Mouse (Mus musculus): Measurements from ENCODE around the gene A930018P22Rik. TPM values are rescaled to one million over a fixed set of nuclear protein-coding genes. Genes with fewer than 3 reads are reported as not detected.

The A930018P22Rik gene
- polyA plus RNA-seq, 1 experiment from 2014 or later = not detected

DNA sequence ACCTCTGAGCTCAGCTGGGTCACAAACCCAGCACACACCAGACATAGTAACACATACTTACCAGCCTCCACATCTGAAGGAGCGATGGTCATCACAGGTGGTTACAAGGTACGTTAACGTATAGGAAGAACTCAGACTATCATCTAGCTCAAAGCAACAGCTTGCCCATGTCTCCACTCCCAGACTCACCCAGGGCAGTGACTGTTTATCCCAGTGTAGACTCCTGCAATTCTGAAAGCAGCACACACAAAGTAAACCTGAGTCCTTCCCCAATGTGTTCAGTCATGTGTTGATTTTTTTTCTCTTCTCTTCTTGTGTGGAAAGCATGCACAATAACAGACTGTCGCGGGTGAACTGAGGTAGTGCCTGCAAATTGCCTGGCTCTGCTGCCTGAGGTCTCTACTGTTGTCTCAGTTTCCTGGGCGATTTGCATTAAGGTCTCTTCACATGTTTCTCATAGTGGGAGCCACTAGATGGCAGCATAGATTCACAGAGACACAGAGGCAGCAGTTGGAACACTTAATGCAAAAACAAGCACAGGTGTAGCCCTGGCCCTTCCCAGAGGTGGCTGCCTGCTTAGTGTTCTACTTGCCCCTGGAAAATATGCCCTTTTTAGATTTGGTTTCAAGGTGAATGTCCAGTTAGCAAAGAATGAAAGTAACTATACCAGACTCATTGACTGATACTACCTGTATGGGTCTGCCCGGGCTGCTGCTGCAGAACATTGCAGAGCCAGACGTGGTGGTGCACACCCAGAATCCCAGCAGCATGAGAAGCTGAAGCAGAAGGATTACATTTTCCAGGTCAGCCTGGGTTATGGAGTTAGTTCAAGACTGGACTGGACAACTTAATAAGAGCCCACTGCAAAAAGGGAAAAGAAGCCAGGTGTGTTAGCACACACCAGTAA, 11.8 kb downstream of the A930018P22Rik start:
- Histone ChIP-seq H3K9ac (ENCODE audit: low read length) (no peak overlapping the region), H3K4me2 (ENCODE audit: low read length) (no peak overlapping the region), H3K27ac (ENCODE audit: low read depth) (no peak overlapping the region), H3K9me3 (ENCODE audit: control insufficient read depth, low read length) (no peaks in the 10 kb centered on the region), H3K27me3 (replicated peaks; ENCODE audit: control insufficient read depth, insufficient read depth, low read length) (no peaks in the 10 kb centered on the region), H3K36me3 (ENCODE audit: control insufficient read depth, insufficient read depth, low read length) (no peaks in the 10 kb centered on the region), H3K4me3 (ENCODE audit: low read depth, low read length) (no peak overlapping the region), H3K4me1 (replicated peaks; ENCODE audit: control insufficient read depth, insufficient read depth, low read length) (0 out of 2 replicates have a peak, but pooled peaks cover 2% of the 10 kb centered on the region)
- 46% methylated on average over 8 of the region's 8 CpGs for WGBS
- DNase-seq (ENCODE audit: low spot score) (peak; percentile 76), ATAC-seq (replicated peaks; ENCODE audit: low FRiP score, low TSS enrichment, low read depth) (peak; percentile 33)

DNA sequence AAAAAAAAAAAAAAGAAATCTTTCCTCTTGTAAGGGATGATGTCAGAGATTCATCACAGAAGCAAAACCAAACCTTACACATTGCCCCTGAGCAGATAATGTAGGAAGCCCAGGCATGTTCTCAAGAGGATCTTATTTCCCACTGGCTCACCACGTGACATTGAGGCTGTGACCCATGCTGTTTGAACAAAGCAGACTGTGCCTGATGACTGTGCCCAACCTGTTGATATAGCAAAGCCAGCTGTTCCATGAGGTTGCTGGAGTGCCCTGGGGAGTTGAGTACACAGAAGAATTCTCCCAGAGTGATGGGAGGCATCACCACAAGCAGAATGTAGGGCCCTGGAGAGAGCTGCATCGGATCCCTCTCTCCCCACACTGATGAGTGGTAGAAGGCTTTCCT, 13.4 kb downstream of the A930018P22Rik start:
- Histone ChIP-seq H3K4me2 (ENCODE audit: low read length) (no peak overlapping the region), H3K4me1 (replicated peaks; ENCODE audit: control insufficient read depth, insufficient read depth, low read length) (0 out of 2 replicates have a peak, but pooled peaks cover 2% of the 10 kb centered on the region), H3K4me3 (ENCODE audit: low read depth, low read length) (no peak overlapping the region), H3K27ac (ENCODE audit: low read depth) (no peak overlapping the region), H3K27me3 (replicated peaks; ENCODE audit: control insufficient read depth, insufficient read depth, low read length) (no peaks in the 10 kb centered on the region), H3K36me3 (ENCODE audit: control insufficient read depth, insufficient read depth, low read length) (no peaks in the 10 kb centered on the region), H3K9me3 (ENCODE audit: control insufficient read depth, low read length) (no peaks in the 10 kb centered on the region), H3K9ac (ENCODE audit: low read length) (no peak overlapping the region)
- 71% methylated on average over 2 of the region's 2 CpGs for whole genome bisulfite sequencing
- ATAC-seq (replicated peaks; ENCODE audit: low FRiP score, low TSS enrichment, low read depth) (no peak), DNase-seq (ENCODE audit: low spot score) (no peak)

DNA sequence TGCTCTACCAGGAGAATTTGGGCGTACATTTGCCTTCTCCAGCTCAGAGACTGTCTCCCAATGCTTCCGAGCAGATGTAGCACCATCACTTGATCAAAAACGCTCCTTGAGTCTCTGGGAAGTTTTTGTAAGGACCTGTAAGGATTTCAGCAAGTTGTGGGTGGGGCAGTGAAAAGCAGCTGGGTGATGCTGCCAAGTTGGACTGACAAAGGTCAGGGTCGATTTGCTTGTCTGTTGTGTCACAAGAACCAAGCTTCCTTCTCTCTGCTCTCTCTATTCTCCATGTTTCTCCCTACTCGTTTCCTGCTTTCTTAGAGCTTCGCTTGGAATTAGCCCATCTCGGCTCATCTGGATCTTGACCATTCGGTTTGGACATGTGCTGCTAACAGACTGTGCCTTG, 19.6 kb downstream of the A930018P22Rik start:
- H3K4me1 ChIP-seq (replicated peaks; ENCODE audit: control insufficient read depth, insufficient read depth, low read length) = no peaks in the 10 kb centered on the region
- no peak overlapping the region for H3K4me3 ChIP-seq (ENCODE audit: low read depth, low read length)
- 91% methylated on average over 8 of the region's 8 CpGs for WGBS
- H3K4me2 ChIP-seq (ENCODE audit: low read length) = no peak overlapping the region
- no peaks in the 10 kb centered on the region for H3K9me3 ChIP-seq (ENCODE audit: control insufficient read depth, low read length)
- ATAC-seq (replicated peaks; ENCODE audit: low FRiP score, low TSS enrichment, low read depth) (no peak), DNase-seq (ENCODE audit: low spot score) (no peak)
- no peak overlapping the region for H3K9ac ChIP-seq (ENCODE audit: low read length)
- no peaks in the 10 kb centered on the region for H3K36me3 ChIP-seq (ENCODE audit: control insufficient read depth, insufficient read depth, low read length)
- H3K27ac ChIP-seq (ENCODE audit: low read depth) = no peak overlapping the region
- H3K27me3 ChIP-seq (replicated peaks; ENCODE audit: control insufficient read depth, insufficient read depth, low read length) = no peaks in the 10 kb centered on the region

DNA sequence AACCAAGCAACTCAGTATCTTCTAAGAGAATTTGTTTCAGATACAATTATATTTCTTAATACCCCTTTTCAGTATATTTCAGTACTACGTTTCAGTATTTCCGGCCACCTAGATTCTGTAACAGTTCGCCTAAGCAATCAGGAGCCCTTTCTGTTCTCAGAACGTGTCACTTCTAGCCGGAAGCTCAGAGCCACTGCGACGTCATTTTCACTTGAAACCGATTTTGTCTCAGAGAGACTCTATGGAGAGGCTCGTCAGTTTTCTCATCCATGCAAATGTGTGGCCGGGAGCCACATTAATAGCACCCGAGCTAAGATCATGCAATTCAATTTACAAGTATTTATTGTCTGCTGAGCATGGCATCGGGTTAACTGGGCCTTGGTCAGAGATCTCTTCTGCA, 21.4 kb downstream of the A930018P22Rik start:
- Histone ChIP-seq H3K4me1 (replicated peaks; ENCODE audit: control insufficient read depth, insufficient read depth, low read length) (no peaks in the 10 kb centered on the region), H3K27me3 (replicated peaks; ENCODE audit: control insufficient read depth, insufficient read depth, low read length) (no peaks in the 10 kb centered on the region), H3K9ac (ENCODE audit: low read length) (no peak overlapping the region), H3K4me3 (ENCODE audit: low read depth, low read length) (no peak overlapping the region), H3K9me3 (ENCODE audit: control insufficient read depth, low read length) (no peaks in the 10 kb centered on the region), H3K27ac (ENCODE audit: low read depth) (no peak overlapping the region), H3K36me3 (ENCODE audit: control insufficient read depth, insufficient read depth, low read length) (no peaks in the 10 kb centered on the region), H3K4me2 (ENCODE audit: low read length) (no peak overlapping the region)
- ATAC-seq (replicated peaks; ENCODE audit: low FRiP score, low TSS enrichment, low read depth) = no peak
- DNase-seq (ENCODE audit: low spot score) = no peak
- 88% methylated on average over 12 of the region's 12 CpGs for WGBS

DNA sequence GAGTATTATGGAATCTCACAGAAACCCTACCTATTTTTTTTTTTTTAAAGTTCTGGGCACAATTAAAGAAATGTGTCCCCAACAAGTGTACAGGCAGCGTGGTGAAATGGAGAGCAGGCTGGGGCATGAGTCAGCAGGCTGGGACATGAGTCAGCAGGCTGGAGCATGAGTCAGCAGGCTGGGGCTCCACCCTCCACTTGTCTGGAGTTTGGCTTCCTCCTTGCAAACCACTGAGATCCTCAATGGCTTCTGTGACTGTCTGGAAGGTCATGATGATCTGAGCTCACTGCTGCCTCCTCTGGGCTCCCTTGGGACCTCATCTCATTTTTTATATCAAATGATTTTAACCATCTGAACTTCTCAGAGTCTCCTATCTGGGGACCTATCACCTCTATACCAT, 23.4 kb downstream of the A930018P22Rik start:
- no peak overlapping the region for H3K4me3 ChIP-seq (ENCODE audit: low read depth, low read length)
- H3K4me1 ChIP-seq (replicated peaks; ENCODE audit: control insufficient read depth, insufficient read depth, low read length) = no peaks in the 10 kb centered on the region
- H3K9me3 ChIP-seq (ENCODE audit: control insufficient read depth, low read length) = no peaks in the 10 kb centered on the region
- H3K9ac ChIP-seq (ENCODE audit: low read length) = no peak overlapping the region
- ATAC-seq (replicated peaks; ENCODE audit: low FRiP score, low TSS enrichment, low read depth) (no peak), DNase-seq (ENCODE audit: low spot score) (no peak)
- no peak overlapping the region for H3K4me2 ChIP-seq (ENCODE audit: low read length)
- WGBS = 71% methylated on average over 1 of the region's 1 CpGs
- no peak overlapping the region for H3K27ac ChIP-seq (ENCODE audit: low read depth)
- no peaks in the 10 kb centered on the region for H3K36me3 ChIP-seq (ENCODE audit: control insufficient read depth, insufficient read depth, low read length)
- H3K27me3 ChIP-seq (replicated peaks; ENCODE audit: control insufficient read depth, insufficient read depth, low read length) = no peaks in the 10 kb centered on the region

DNA sequence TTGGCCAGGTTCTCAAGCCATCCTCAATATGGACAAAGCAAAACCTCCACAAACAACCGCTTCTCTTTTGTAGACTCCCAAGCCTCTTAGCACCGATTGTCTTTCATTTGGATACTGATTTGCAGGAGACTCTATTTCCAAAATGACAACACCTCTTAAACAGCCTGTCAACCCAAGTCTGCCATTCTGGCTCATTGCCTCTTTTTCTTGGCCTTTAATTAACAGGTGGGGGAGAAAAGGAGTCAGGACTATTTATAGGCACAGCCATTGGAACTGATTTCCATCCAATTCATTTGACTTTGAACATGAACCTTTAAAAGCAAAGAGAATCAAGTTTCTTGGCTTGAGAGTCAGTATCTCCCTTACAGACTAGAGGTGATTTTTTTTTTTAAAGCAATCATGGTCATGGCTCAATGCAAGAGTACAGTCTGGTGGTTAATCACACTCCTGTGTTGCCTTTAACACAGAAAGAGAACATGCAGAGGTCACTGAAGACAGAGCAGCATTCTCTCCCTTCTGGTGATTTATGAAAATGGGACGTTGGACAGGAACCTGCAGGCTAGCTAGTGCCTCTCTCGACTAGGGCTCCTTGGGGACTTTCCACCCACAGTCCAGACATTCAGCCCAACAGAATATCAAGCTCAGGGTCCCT, 25.5 kb downstream of the A930018P22Rik start:
- no peak overlapping the region for H3K27ac ChIP-seq (ENCODE audit: low read depth)

DNA sequence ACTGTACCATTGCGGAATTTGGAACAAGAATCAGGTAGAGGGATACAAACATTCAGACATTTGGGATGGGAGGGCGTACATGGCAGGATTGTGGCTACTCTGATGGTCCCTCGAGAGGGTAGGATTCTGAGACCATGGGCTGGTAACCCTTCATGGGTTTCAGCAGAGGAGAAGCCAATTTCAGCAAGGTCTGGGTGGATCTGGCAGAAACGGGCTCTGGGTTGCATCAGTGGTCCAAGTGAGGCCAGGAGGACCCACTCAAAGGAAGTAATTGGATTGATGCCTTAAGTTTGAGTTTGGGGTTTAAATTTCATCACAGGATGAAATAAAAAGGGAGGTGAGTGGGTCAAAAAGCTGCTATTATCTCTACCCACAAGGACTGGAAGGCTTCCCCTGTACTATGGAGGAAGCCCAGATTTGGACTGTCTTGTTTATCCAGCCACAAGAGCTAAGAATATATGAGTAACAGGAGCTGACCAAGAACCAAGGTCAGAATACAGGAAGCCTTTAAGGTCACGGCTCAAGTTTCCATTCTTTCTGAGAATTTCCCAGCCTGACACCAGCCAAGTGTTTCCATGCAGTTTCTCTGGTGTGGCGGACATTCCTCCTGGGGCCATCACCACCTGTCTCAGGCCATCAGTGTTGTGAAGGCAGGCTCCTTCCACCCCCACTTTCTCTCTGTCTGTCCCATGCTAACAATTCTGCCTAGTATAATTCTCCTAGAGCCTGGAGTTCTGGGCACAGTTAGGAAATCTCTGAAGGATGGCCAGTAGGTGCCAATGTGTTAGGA, 28.2 kb downstream of the A930018P22Rik start:
- no peak for DNase-seq (ENCODE audit: low spot score)
- no peak for ATAC-seq (replicated peaks; ENCODE audit: low FRiP score, low TSS enrichment, low read depth)
- Histone ChIP-seq H3K9me3 (ENCODE audit: control insufficient read depth, low read length) (no peaks in the 10 kb centered on the region), H3K27ac (ENCODE audit: low read depth) (no peak overlapping the region), H3K27me3 (replicated peaks; ENCODE audit: control insufficient read depth, insufficient read depth, low read length) (no peaks in the 10 kb centered on the region), H3K4me2 (ENCODE audit: low read length) (no peak overlapping the region), H3K36me3 (ENCODE audit: control insufficient read depth, insufficient read depth, low read length) (no peaks in the 10 kb centered on the region), H3K4me3 (ENCODE audit: low read depth, low read length) (no peak overlapping the region), H3K9ac (ENCODE audit: low read length) (no peak overlapping the region), H3K4me1 (replicated peaks; ENCODE audit: control insufficient read depth, insufficient read depth, low read length) (no peaks in the 10 kb centered on the region)
- 83% methylated on average over 6 of the region's 6 CpGs for WGBS

More for the DNA sequence above, 25.5 kb downstream of the A930018P22Rik start:
- no peaks in the 10 kb centered on the region for H3K4me1 ChIP-seq (replicated peaks; ENCODE audit: control insufficient read depth, insufficient read depth, low read length)
- WGBS = 68% methylated on average over 4 of the region's 4 CpGs
- no peaks in the 10 kb centered on the region for H3K9me3 ChIP-seq (ENCODE audit: control insufficient read depth, low read length)
- no peaks in the 10 kb centered on the region for H3K27me3 ChIP-seq (replicated peaks; ENCODE audit: control insufficient read depth, insufficient read depth, low read length)
- no peak overlapping the region for H3K9ac ChIP-seq (ENCODE audit: low read length)
- no peak for DNase-seq (ENCODE audit: low spot score)
- no peak for ATAC-seq (replicated peaks; ENCODE audit: low FRiP score, low TSS enrichment, low read depth)
- H3K4me2 ChIP-seq (ENCODE audit: low read length) = no peak overlapping the region
- H3K36me3 ChIP-seq (ENCODE audit: control insufficient read depth, insufficient read depth, low read length) = no peaks in the 10 kb centered on the region
- no peak overlapping the region for H3K4me3 ChIP-seq (ENCODE audit: low read depth, low read length)

DNA sequence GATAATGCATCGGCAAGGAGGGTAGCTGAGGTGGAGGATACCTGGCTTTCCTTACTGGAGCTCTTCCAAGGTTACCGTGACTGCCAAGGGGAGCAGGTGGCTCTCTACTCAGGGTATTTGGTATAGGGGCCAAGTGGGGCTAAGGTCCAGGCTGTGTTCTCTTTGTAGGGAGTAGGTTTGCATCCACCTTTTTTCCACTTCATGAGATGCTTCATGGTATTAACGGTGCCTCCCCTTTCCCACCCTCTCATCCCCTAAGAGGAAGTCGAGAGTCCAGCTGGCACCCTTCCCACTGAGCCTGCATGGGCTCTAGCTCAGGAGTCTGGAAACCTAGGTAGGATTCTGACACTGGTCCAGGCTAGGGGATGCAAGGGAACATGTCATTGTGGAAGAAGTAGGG, 30.8 kb downstream of the A930018P22Rik start:
- Histone ChIP-seq H3K4me2 (ENCODE audit: low read length) (no peak overlapping the region), H3K9ac (ENCODE audit: low read length) (no peak overlapping the region), H3K9me3 (ENCODE audit: control insufficient read depth, low read length) (no peaks in the 10 kb centered on the region), H3K4me3 (ENCODE audit: low read depth, low read length) (no peak overlapping the region), H3K27ac (ENCODE audit: low read depth) (no peak overlapping the region), H3K36me3 (ENCODE audit: control insufficient read depth, insufficient read depth, low read length) (no peaks in the 10 kb centered on the region), H3K27me3 (replicated peaks; ENCODE audit: control insufficient read depth, insufficient read depth, low read length) (no peaks in the 10 kb centered on the region), H3K4me1 (replicated peaks; ENCODE audit: control insufficient read depth, insufficient read depth, low read length) (no peaks in the 10 kb centered on the region)
- no peak for DNase-seq (ENCODE audit: low spot score)
- WGBS = 77% methylated on average over 4 of the region's 4 CpGs
- ATAC-seq (replicated peaks; ENCODE audit: low FRiP score, low TSS enrichment, low read depth) = no peak
